ENCODE assay signal across 20 mouse cellular contexts in the genomic region with DNA sequence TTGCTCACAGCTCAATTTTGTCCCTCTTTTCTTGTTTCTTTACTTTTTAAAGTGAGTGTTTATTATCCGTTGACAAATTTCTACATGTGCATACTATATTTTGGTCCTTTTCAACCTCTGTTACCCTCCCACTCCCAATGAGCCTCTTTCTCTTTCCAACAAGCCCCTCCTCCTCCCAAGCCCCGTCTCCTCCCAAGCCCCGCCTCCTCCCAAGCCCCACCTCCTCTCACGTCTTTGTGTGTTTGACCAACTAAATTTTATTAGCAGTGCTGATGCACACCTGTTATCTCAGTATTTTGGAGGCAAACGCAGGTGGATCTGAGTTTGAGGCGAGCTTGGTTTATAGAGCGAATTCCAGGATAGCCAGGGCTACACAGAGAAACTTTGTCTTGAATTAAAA. TPM values are rescaled to one million over a fixed set of nuclear protein-coding genes. Genes with fewer than 3 reads are reported as not detected.
DNase-seq lines count a peak whose midpoint lies in the region; ATAC-seq and TF ChIP-seq lines count a peak whose summit lies in the region.
"Had no signal": no experiment of that assay in that cellular context is flagged by ENCODE, and none has a peak within 500 bp of the region (broad histone marks: within the 10 kb centered on the region; RNA-seq: fewer than 3 reads in every experiment).

No protein-coding gene starts in this region.

- H3K4me3 ChIP-seq in neural tube, embryonic 13.5 days = no peak overlapping the region
- H3K4me3 ChIP-seq in neural tube, embryonic 15.5 days (replicated peaks) = no peak overlapping the region
- H3K4me3 ChIP-seq in ES-E14 (ENCODE audit: insufficient read depth in 1 of 2, low read depth in 1 of 2, low read length in 2 of 2, poor library complexity in 1 of 2, severe bottlenecking in 1 of 2) = no peak overlapping the region
- no peak overlapping the region for H3K4me3 ChIP-seq in limb, embryonic 10.5 days
- H3K4me3 ChIP-seq: embryonic facial prominence, embryonic 12.5 days; heart, embryonic 13.5 days; hindbrain, embryonic 15.5 days had no signal

- H3K9ac ChIP-seq in neural tube, embryonic 13.5 days = no peak overlapping the region
- no peak overlapping the region for H3K9ac ChIP-seq in neural tube, embryonic 15.5 days (replicated peaks)
- no peak overlapping the region for H3K9ac ChIP-seq in ES-E14 (ENCODE audit: insufficient read depth, low read depth, low read length, poor library complexity, severe bottlenecking)
- H3K9ac ChIP-seq: embryonic facial prominence, embryonic 12.5 days; heart, embryonic 13.5 days; hindbrain, embryonic 15.5 days had no signal

- H3K4me2 ChIP-seq in neural tube, embryonic 13.5 days = no peak overlapping the region
- no peak overlapping the region for H3K4me2 ChIP-seq in neural tube, embryonic 15.5 days
- H3K4me2 ChIP-seq: embryonic facial prominence, embryonic 12.5 days; heart, embryonic 13.5 days; hindbrain, embryonic 15.5 days had no signal

- H3K36me3 ChIP-seq in neural tube, embryonic 13.5 days = no peaks in the 10 kb centered on the region
- H3K36me3 ChIP-seq in neural tube, embryonic 15.5 days = no peaks in the 10 kb centered on the region
- no peaks in the 10 kb centered on the region for H3K36me3 ChIP-seq in ES-E14 (ENCODE audit: control insufficient read depth, insufficient read depth, low read length, poor library complexity, severe bottlenecking)
- H3K36me3 ChIP-seq in limb, embryonic 10.5 days = no peaks in the 10 kb centered on the region
- H3K36me3 ChIP-seq: embryonic facial prominence, embryonic 12.5 days; heart, embryonic 13.5 days; hindbrain, embryonic 15.5 days had no signal

- H3K27ac ChIP-seq in neural tube, embryonic 13.5 days (replicated peaks) = no peak overlapping the region
- no peak overlapping the region for H3K27ac ChIP-seq in neural tube, embryonic 15.5 days (replicated peaks)
- no peak overlapping the region for H3K27ac ChIP-seq in ES-E14 (ENCODE audit: insufficient read depth, low read depth, low read length, poor library complexity, severe bottlenecking)
- H3K27ac ChIP-seq in limb, embryonic 10.5 days = no peak overlapping the region
- H3K27ac ChIP-seq: embryonic facial prominence, embryonic 12.5 days; heart, embryonic 13.5 days; hindbrain, embryonic 15.5 days had no signal

- no peaks in the 10 kb centered on the region for H3K27me3 ChIP-seq in neural tube, embryonic 13.5 days
- H3K27me3 ChIP-seq in neural tube, embryonic 15.5 days (replicated peaks) = no peaks in the 10 kb centered on the region
- H3K27me3 ChIP-seq in limb, embryonic 10.5 days (ENCODE audit: low read depth, poor library complexity, severe bottlenecking) = no peaks in the 10 kb centered on the region
- H3K27me3 ChIP-seq: embryonic facial prominence, embryonic 12.5 days; heart, embryonic 13.5 days; hindbrain, embryonic 15.5 days; Patski had no signal

- WGBS in neural tube, embryonic 13.5 days = 67% methylated on average over 7 of the region's 7 CpGs
- 67% methylated on average over 7 of the region's 7 CpGs for WGBS in neural tube, embryonic 15.5 days
- WGBS in limb, embryonic 10.5 days = 76% methylated on average over 7 of the region's 7 CpGs

- H3K9me3 ChIP-seq in neural tube, embryonic 13.5 days = no peaks in the 10 kb centered on the region
- H3K9me3 ChIP-seq in neural tube, embryonic 15.5 days (replicated peaks) = no peaks in the 10 kb centered on the region
- no peaks in the 10 kb centered on the region for H3K9me3 ChIP-seq in ES-E14 (ENCODE audit: control insufficient read depth, insufficient read depth, low read depth, low read length)
- H3K9me3 ChIP-seq in limb, embryonic 10.5 days (replicated peaks) = no peaks in the 10 kb centered on the region
- H3K9me3 ChIP-seq: embryonic facial prominence, embryonic 12.5 days; heart, embryonic 13.5 days; hindbrain, embryonic 15.5 days had no signal

- 0 out of 2 replicates have a peak, but pooled peaks have one; percentile 18 for ATAC-seq in neural tube, embryonic 13.5 days (ENCODE audit: low read depth)
- ATAC-seq in neural tube, embryonic 15.5 days (ENCODE audit: low FRiP score) = no peak
- ATAC-seq: CD4-positive, CD25-positive, alpha-beta regulatory T cell, adult 4 months; forebrain, embryonic 16.5 days; inflammation-experienced regulatory T-cells, adult 6 months; Patski had no signal

- peaks cover 4% of the 10 kb centered on the region for H3K4me1 ChIP-seq in neural tube, embryonic 13.5 days (replicated peaks)
- H3K4me1 ChIP-seq in neural tube, embryonic 15.5 days = peaks cover 3% of the 10 kb centered on the region; the same call in 1 of the 2 replicates
- peaks cover under 1 to 7% of the 10 kb centered on the region in 2 experiments; a peak in 2 of 4 replicates for H3K4me1 ChIP-seq in ES-E14 (ENCODE audit: control insufficient read depth in 2 of 2, insufficient read depth in 2 of 2, low read length in 2 of 2, poor library complexity in 1 of 2)
- peaks cover 3% of the 10 kb centered on the region; the same call in 1 of the 2 replicates for H3K4me1 ChIP-seq in limb, embryonic 10.5 days
- H3K4me1 ChIP-seq: hindbrain, embryonic 15.5 days had no signal

- in situ Hi-C loops in ES-E14 (cut with MboI; ENCODE audit: low sequenced_read_pairs in 2 of 2, unreplicated experiment in 2 of 2) = no loop called here

- DNase-seq in ES-E14 (ENCODE audit: low read depth, low spot score) = peak; percentile 45
- DNase-seq in limb, embryonic 10.5 days (ENCODE audit: low spot score) = peak; percentile 19
- DNase-seq in adrenal gland, adult 8-10 months = no peak
- DNase-seq in right cerebral cortex, postnatal 14 days = no peak
- DNase-seq: adrenal gland, postnatal 10 days; B cell, adult 2 months; cerebellum, adult 11 months; cerebellum, adult 8-10 months; cerebellum, postnatal 14 days; gastrocnemius, postnatal 10 days; heart, postnatal 36 days had no signal

TF ChIP-seq in ES-E14, 5 proteins besides CTCF, POLR2A, EP300 and RAD21:
- TF ChIP-seq CHD2 (IDR thresholded peaks at IDR 0.05; ENCODE audit: low read depth, low read length) = no peak
- no peak for TF ChIP-seq HCFC1 (IDR thresholded peaks at IDR 0.05; ENCODE audit: borderline replicate concordance, insufficient read depth, low read length)
- TF ChIP-seq ZC3H11A (IDR thresholded peaks at IDR 0.05; ENCODE audit: borderline replicate concordance, low read depth, low read length) = no peak
- TF ChIP-seq ZNF384 (IDR thresholded peaks at IDR 0.05; ENCODE audit: low read depth, low read length) = no peak
- no peak for TF ChIP-seq MAFK (IDR thresholded peaks at IDR 0.05; ENCODE audit: insufficient read depth, low read depth, low read length)

RNA-seq across cellular contexts. Expression of a gene that starts 38.6 kb away (rescaled TPM):
- polyA plus RNA-seq in neural tube, embryonic 13.5 days (2015; fragmentation: Nextera tagmentation; extraction: Ambion mirVana) = 75.1 and 81.2 TPM in 2 replicates
- polyA plus RNA-seq in neural tube, embryonic 15.5 days (2015; fragmentation: Nextera tagmentation; extraction: Ambion mirVana) = 78.6 and 84.4 TPM in 2 replicates
- 19.8 and 22.5 TPM in 2 replicates for total RNA-seq in ES-E14 (2012; rRNA removed)
- polyA plus RNA-seq in limb, embryonic 10.5 days (2016; fragmentation: Nextera tagmentation; extraction: Ambion mirVana) = 18.0 and 20.2 TPM in 2 replicates
- total RNA-seq in adrenal gland, adult 8-10 months (2022) = 1 to 10 TPM; 2.4 to 5.3 (median 3.1) TPM

Comparison
In these comparisons a context has a peak if more than half of its experiments do, and no peak if none do; other contexts are left out.
1. DNase-seq: peak in ES-E14 (single experiment) and limb, embryonic 10.5 days (single experiment); none in adrenal gland, adult 8-10 months (single experiment) and right cerebral cortex, postnatal 14 days (single experiment).